Mouse (Mus musculus) C2C12 (cell line): ENCODE data around the gene Chrna9. TPM values are rescaled to one million over a fixed set of nuclear protein-coding genes. Genes with fewer than 3 reads are reported as not detected.

Experiments
- H3K27me3 ChIP-seq: one replicate; pipeline ENCODE4 v1.6.1; 2011; ENCODE audit not compliant: control insufficient read depth, insufficient read depth, insufficient read length
- H3K36me3 ChIP-seq: one replicate; pipeline ENCODE4 v1.6.1; 2011; ENCODE audit not compliant: control insufficient read depth, insufficient read depth
- H3K4me3 ChIP-seq: one replicate; pipeline ENCODE4 v1.5.1; 2011; ENCODE audit warnings: mild to moderate bottlenecking, control low read depth; ENCODE audit not compliant: poor library complexity, insufficient read depth, severe bottlenecking
- H3K79me2 ChIP-seq: one replicate; pipeline ENCODE4 v1.6.1; 2011; ENCODE audit not compliant: control insufficient read depth, insufficient read depth
- H3K79me3 ChIP-seq: one replicate; pipeline ENCODE4 v1.6.1; 2011; ENCODE audit warnings: low read depth, control low read depth
- H3ac ChIP-seq: one replicate; pipeline ENCODE3; 2011; ENCODE audit warnings: low read depth; ENCODE audit not compliant: control insufficient read depth, insufficient read length
- CEBPB ChIP-seq: IDR thresholded peaks from one replicate; pipeline ENCODE4 v1.6.1; 2011; ENCODE audit warnings: low read depth, mild to moderate bottlenecking, control low read depth, moderate library complexity
- CTCF ChIP-seq: IDR thresholded peaks from one replicate; pipeline ENCODE4 v1.5.1; 2011; ENCODE audit not compliant: control insufficient read depth, insufficient read depth, insufficient read length
- FOSL1 ChIP-seq: IDR thresholded peaks from one replicate; pipeline ENCODE4 v1.8.0; 2011; ENCODE audit warnings: mild to moderate bottlenecking, low read length; ENCODE audit not compliant: poor library complexity, insufficient read depth, severe bottlenecking
- MAX ChIP-seq: IDR thresholded peaks from one replicate; pipeline ENCODE4 v1.6.1; 2011; ENCODE audit warnings: mild to moderate bottlenecking, control low read depth
- MYOD1 ChIP-seq: IDR thresholded peaks from one replicate; pipeline ENCODE4 v1.6.1; 2011; ENCODE audit warnings: low read depth; ENCODE audit not compliant: control insufficient read depth, insufficient read length
- MYOG ChIP-seq: IDR thresholded peaks from one replicate; pipeline ENCODE4 v1.6.1; 2011; ENCODE audit not compliant: control insufficient read depth, insufficient read length; ENCODE audit errors: extremely low read depth
- USF1 ChIP-seq: IDR thresholded peaks from one replicate; pipeline ENCODE4 v1.6.1; 2011; ENCODE audit warnings: low read depth, mild to moderate bottlenecking, control low read depth, moderate library complexity
- polyA plus RNA-seq: library from polyadenylated mRNA; unstranded; fragments of >200 nt; fragmentation: generic; extraction: Trizol; gene quantifications from one replicate; pipeline ENCODE4 v1.2.1, GENCODE M21; 2012; ENCODE audit warnings: missing spikeins

Chrna9 gene
- polyA plus RNA-seq, 1 experiment: not detected

GRCm38 (mm10) chr5:65895764-65896163 lies 39.0 kb upstream of the Chrna9 start:
- H3ac ChIP-seq: no peak overlapping the region
- peaks cover 22% of the 10 kb centered on the region for H3K27me3 ChIP-seq
- no peaks in the 10 kb centered on the region for H3K79me2 ChIP-seq
- no peaks in the 10 kb centered on the region for H3K36me3 ChIP-seq
- H3K79me3 ChIP-seq: no peaks in the 10 kb centered on the region
- H3K4me3 ChIP-seq: no peak overlapping the region
- no peak for TF ChIP-seq MYOD1
- TF ChIP-seq MYOG: no peak
- no peak for TF ChIP-seq CTCF
- no peak for TF ChIP-seq MAX
- TF ChIP-seq USF1: no peak
- no peak for TF ChIP-seq CEBPB
- TF ChIP-seq FOSL1: no peak

GRCm38 (mm10) chr5:65897731-65898130 lies 37.0 kb upstream of the Chrna9 start:
- Histone ChIP-seq H3ac (no peak overlapping the region), H3K36me3 (no peaks in the 10 kb centered on the region), H3K79me2 (no peaks in the 10 kb centered on the region), H3K27me3 (peaks cover 4% of the 10 kb centered on the region), H3K79me3 (no peaks in the 10 kb centered on the region), H3K4me3 (no peak overlapping the region)
- TF ChIP-seq FOSL1 (no peak), MYOG (no peak), CTCF (no peak), USF1 (no peak), MYOD1 (no peak), CEBPB (no peak), MAX (no peak)

- Histone ChIP-seq H3K4me3 (no peak overlapping the region), H3K36me3 (no peaks in the 10 kb centered on the region), H3K27me3 (peaks cover 3% of the 10 kb centered on the region), H3ac (no peak overlapping the region), H3K79me2 (no peaks in the 10 kb centered on the region), H3K79me3 (no peaks in the 10 kb centered on the region)
- TF ChIP-seq CTCF (no peak), CEBPB (no peak), MAX (no peak)
Measured at GRCm38 (mm10) chr5:65898683-65899082, 36.0 kb upstream of the Chrna9 start.

GRCm38 (mm10) chr5:65900113-65900512 lies 34.6 kb upstream of the Chrna9 start:
- no peak overlapping the region for H3K4me3 ChIP-seq
- H3K79me2 ChIP-seq: no peaks in the 10 kb centered on the region
- peaks cover 2% of the 10 kb centered on the region for H3K27me3 ChIP-seq
- no peaks in the 10 kb centered on the region for H3K36me3 ChIP-seq
- H3K79me3 ChIP-seq: no peaks in the 10 kb centered on the region
- no peak overlapping the region for H3ac ChIP-seq
- TF ChIP-seq MYOD1 (no peak), USF1 (no peak), CEBPB (no peak), FOSL1 (no peak), CTCF (no peak), MYOG (no peak), MAX (no peak)

- no peaks in the 10 kb centered on the region for H3K79me2 ChIP-seq
- no peaks in the 10 kb centered on the region for H3K27me3 ChIP-seq
- H3ac ChIP-seq: no peak overlapping the region
- H3K36me3 ChIP-seq: no peaks in the 10 kb centered on the region
- H3K4me3 ChIP-seq: no peak overlapping the region
- H3K79me3 ChIP-seq: no peaks in the 10 kb centered on the region
- TF ChIP-seq CEBPB: no peak
- TF ChIP-seq USF1: no peak
- TF ChIP-seq MYOG: no peak
- TF ChIP-seq CTCF: no peak
- TF ChIP-seq FOSL1: no peak
Measured at GRCm38 (mm10) chr5:65900862-65901265, 33.9 kb upstream of the Chrna9 start.

- no peak for TF ChIP-seq MYOD1
- TF ChIP-seq MYOG: no peak
- TF ChIP-seq FOSL1: no peak
- TF ChIP-seq MAX: no peak
- TF ChIP-seq CEBPB: no peak
- TF ChIP-seq USF1: no peak
- no peak for TF ChIP-seq CTCF
- no peaks in the 10 kb centered on the region for H3K79me2 ChIP-seq
- no peak overlapping the region for H3ac ChIP-seq
- H3K36me3 ChIP-seq: no peaks in the 10 kb centered on the region
- H3K79me3 ChIP-seq: no peaks in the 10 kb centered on the region
- no peak overlapping the region for H3K4me3 ChIP-seq
- H3K27me3 ChIP-seq: no peaks in the 10 kb centered on the region
Measured at GRCm38 (mm10) chr5:65901868-65902418, 32.8 kb upstream of the Chrna9 start.
